Mouse (Mus musculus): ENCODE data around the gene Pigb.

- no peak for TF ChIP-seq CTCF (IDR thresholded peaks at IDR 0.05; ENCODE audit: borderline replicate concordance, insufficient read depth, low read depth, low read length)
- TF ChIP-seq POLR2A (IDR thresholded peaks at IDR 0.05; ENCODE audit: borderline replicate concordance, insufficient read depth, low read length), result no peak
These were observed 28.1 kb upstream of the Pigb start for GRCm38 (mm10) chr9:73068230-73068679.

Measured in cerebellum, adult 2 months (tissue).